Mouse (Mus musculus): ENCODE data around the gene Gm21778. TPM values are rescaled to one million over a fixed set of nuclear protein-coding genes. Genes with fewer than 3 reads are reported as not detected.

The Gm21778 gene
- not detected in 2 replicates for polyA plus RNA-seq (2015; fragmentation: Nextera tagmentation; extraction: Ambion mirVana)

DNA sequence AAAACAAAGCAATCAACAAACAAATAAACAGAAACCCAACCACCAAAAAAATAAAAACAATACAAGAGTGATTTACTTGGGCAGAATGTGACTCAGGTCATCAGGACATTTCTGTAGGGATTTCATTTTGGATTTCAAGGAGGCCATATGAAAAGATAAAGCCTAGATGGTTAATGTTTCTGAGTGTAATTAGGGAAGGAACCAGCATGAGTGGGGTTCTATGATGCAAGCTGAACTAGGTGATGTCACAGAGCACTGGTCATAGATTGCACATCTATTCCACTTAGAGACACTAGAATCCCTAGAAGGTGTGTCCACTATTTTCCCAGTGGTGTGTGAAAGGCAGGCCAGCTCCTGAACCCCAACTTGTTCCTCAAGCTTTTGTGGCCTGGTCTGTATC lies at the start of gene Gm21778:
Gm21778 (plus strand) TSS at position 301 of the 400 bp plus-strand sequence.

Other genes starting within 250 kb of the Gm21778 start
- gene Gm20914, start 216.5 kb upstream of the Gm21778 start, polyA plus RNA-seq (2015; fragmentation: Nextera tagmentation; extraction: Ambion mirVana), result not detected in 2 replicates
- gene Gm28171, start 149.1 kb upstream of the Gm21778 start, polyA plus RNA-seq (2015; fragmentation: Nextera tagmentation; extraction: Ambion mirVana), result not detected in 2 replicates